Mouse (Mus musculus) embryonic facial prominence, embryonic 13.5 days (tissue): Measurements from ENCODE around the gene Sfxn3. TPM values are rescaled to one million over a fixed set of nuclear protein-coding genes. Genes with fewer than 3 reads are reported as not detected.

Source experiments
- ATAC-seq: fragments of 200-750 bp; cut with Nextera tagmentation; 2 replicates; pipeline ENCODE4 v1.8.0; 2017; ENCODE audit warnings: low read depth; ENCODE audit not compliant: insufficient number of reproducible peaks, insufficient read depth, low FRiP score, low TSS enrichment
- H3K27ac ChIP-seq: fragments of 300-500 bp; sonication (generic); 2 replicates; pipeline ENCODE4 v1.5.1; 2015; ENCODE audit warnings: moderate library complexity, mild to moderate bottlenecking, inconsistent platforms
- H3K27me3 ChIP-seq: fragments of 300-500 bp; sonication (generic); 2 replicates; pipeline ENCODE4 v1.6.1; 2015; ENCODE audit warnings: mild to moderate bottlenecking, inconsistent platforms
- H3K36me3 ChIP-seq: fragments of 300-500 bp; sonication (generic); 2 replicates; pipeline ENCODE4 v1.6.1; 2015; ENCODE audit warnings: mild to moderate bottlenecking, inconsistent platforms
- H3K4me1 ChIP-seq: fragments of 300-500 bp; sonication (generic); 2 replicates; pipeline ENCODE4 v1.6.1; 2015; ENCODE audit warnings: inconsistent platforms
- H3K4me2 ChIP-seq: fragments of 300-500 bp; sonication (generic); 2 replicates; pipeline ENCODE4 v1.6.1; 2015; ENCODE audit warnings: moderate library complexity, mild to moderate bottlenecking, inconsistent platforms
- H3K4me3 ChIP-seq: fragments of 300-500 bp; sonication (generic); 2 replicates; pipeline ENCODE4 v1.5.1; 2015; ENCODE audit warnings: mild to moderate bottlenecking, inconsistent platforms
- H3K9ac ChIP-seq: fragments of 300-500 bp; sonication (generic); 2 replicates; pipeline ENCODE4 v1.6.1; 2015; ENCODE audit warnings: mild to moderate bottlenecking, inconsistent platforms
- H3K9me3 ChIP-seq: fragments of 300-500 bp; sonication (generic); 2 replicates; pipeline ENCODE4 v1.6.1; 2016; ENCODE audit warnings: inconsistent platforms
- WGBS: fragments of 180-500 bp; shearing (Covaris S2); methylation state at CpG from one replicate; pipeline ENCODE4 v1.1.7; 2015; ENCODE audit warnings: mixed read lengths; 5-methylcytosine and 5-hydroxymethylcytosine counted together
- polyA plus RNA-seq: library from polyadenylated mRNA; unstranded; fragments of >200 nt; fragmentation: Nextera tagmentation; extraction: Ambion mirVana; gene quantifications from 2 replicates; pipeline ENCODE4 v1.2.1, GENCODE M21; 2015

Sfxn3 gene
- polyA plus RNA-seq, 1 experiment from 2014 or later: 32.3 TPM

- H3K36me3 ChIP-seq: no peaks in the 10 kb centered on the region
- peak overlapping the region; percentile 62 for H3K9ac ChIP-seq
- H3K4me1 ChIP-seq: peaks cover 60% of the 10 kb centered on the region
- H3K4me2 ChIP-seq: peak overlapping the region; percentile 94
- ATAC-seq: no peak
- H3K9me3 ChIP-seq: no peaks in the 10 kb centered on the region
- peaks cover 85% of the 10 kb centered on the region for H3K27me3 ChIP-seq
- WGBS: under 1% methylated on average over 45 of the region's 45 CpGs
- H3K4me3 ChIP-seq: peak overlapping the region; percentile 38
- peak overlapping the region; percentile 72 for H3K27ac ChIP-seq
These were observed 32.6 kb downstream of the Sfxn3 start for GRCm38 (mm10) chr19:45079769-45080515.

GRCm38 (mm10) chr19:45080711-45081110 lies 33.4 kb downstream of the Sfxn3 start:
- peak overlapping the region; percentile 94 for H3K4me2 ChIP-seq
- peaks cover 55% of the 10 kb centered on the region for H3K4me1 ChIP-seq
- peaks cover 88% of the 10 kb centered on the region for H3K27me3 ChIP-seq
- peak overlapping the region; percentile 38 for H3K4me3 ChIP-seq
- H3K36me3 ChIP-seq: no peaks in the 10 kb centered on the region
- ATAC-seq: no peak
- WGBS: under 1% methylated on average over 17 of the region's 17 CpGs
- H3K27ac ChIP-seq: no peak overlapping the region
- H3K9ac ChIP-seq: peak overlapping the region; percentile 62
- H3K9me3 ChIP-seq: no peaks in the 10 kb centered on the region

GRCm38 (mm10) chr19:45081279-45081678 lies 34.0 kb downstream of the Sfxn3 start:
- H3K4me3 ChIP-seq: peak overlapping the region; percentile 38
- H3K27me3 ChIP-seq: peaks cover 88% of the 10 kb centered on the region
- H3K27ac ChIP-seq: no peak overlapping the region
- H3K4me2 ChIP-seq: peak overlapping the region; percentile 94
- peak overlapping the region; percentile 62; the same call in 1 of the 2 replicates for H3K9ac ChIP-seq
- no peak for ATAC-seq
- WGBS: 6% methylated on average over 5 of the region's 5 CpGs
- peaks cover 50% of the 10 kb centered on the region for H3K4me1 ChIP-seq
- no peaks in the 10 kb centered on the region for H3K36me3 ChIP-seq
- no peaks in the 10 kb centered on the region for H3K9me3 ChIP-seq

- Histone ChIP-seq H3K27me3 (peaks cover 88% of the 10 kb centered on the region), H3K9me3 (no peaks in the 10 kb centered on the region), H3K4me3 (no peak overlapping the region), H3K9ac (no peak overlapping the region), H3K36me3 (no peaks in the 10 kb centered on the region), H3K27ac (no peak overlapping the region), H3K4me2 (no peak overlapping the region), H3K4me1 (peaks cover 43% of the 10 kb centered on the region)
- ATAC-seq: no peak
- 11% methylated on average over 11 of the region's 11 CpGs for WGBS
These were observed 34.7 kb downstream of the Sfxn3 start for GRCm38 (mm10) chr19:45081841-45082550.

GRCm38 (mm10) chr19:45097868-45098267 lies 50.6 kb downstream of the Sfxn3 start:
- no peak overlapping the region for H3K9ac ChIP-seq
- no peak overlapping the region for H3K4me2 ChIP-seq
- no peak for ATAC-seq
- no peaks in the 10 kb centered on the region for H3K9me3 ChIP-seq
- H3K27me3 ChIP-seq: peaks cover 13% of the 10 kb centered on the region
- WGBS: 26% methylated on average over 11 of the region's 11 CpGs
- H3K36me3 ChIP-seq: no peaks in the 10 kb centered on the region
- no peak overlapping the region for H3K27ac ChIP-seq
- H3K4me1 ChIP-seq: no peaks in the 10 kb centered on the region
- no peak overlapping the region for H3K4me3 ChIP-seq

GRCm38 (mm10) chr19:45100486-45101270 lies 53.4 kb downstream of the Sfxn3 start:
- ATAC-seq: no peak
- Histone ChIP-seq H3K36me3 (no peaks in the 10 kb centered on the region), H3K9me3 (no peaks in the 10 kb centered on the region), H3K4me3 (no peak overlapping the region), H3K27ac (no peak overlapping the region), H3K4me1 (0 out of 2 replicates have a peak, but pooled peaks cover 3% of the 10 kb centered on the region), H3K27me3 (peaks cover 40% of the 10 kb centered on the region), H3K9ac (no peak overlapping the region), H3K4me2 (no peak overlapping the region)
- 74% methylated on average over 8 of the region's 8 CpGs for WGBS

- Histone ChIP-seq H3K9ac (no peak overlapping the region), H3K27ac (no peak overlapping the region), H3K4me3 (no peak overlapping the region), H3K4me2 (no peak overlapping the region), H3K36me3 (no peaks in the 10 kb centered on the region), H3K9me3 (no peaks in the 10 kb centered on the region), H3K27me3 (peaks cover 43% of the 10 kb centered on the region), H3K4me1 (0 out of 2 replicates have a peak, but pooled peaks cover 3% of the 10 kb centered on the region)
- ATAC-seq: no peak
- 31% methylated on average over 1 of the region's 1 CpGs for WGBS
These were observed 58.3 kb downstream of the Sfxn3 start for GRCm38 (mm10) chr19:45105591-45105990.

Other genes starting within 250 kb of the Sfxn3 start
- 30.2 and 37.0 TPM in 2 replicates for gene Slf2, start 116.4 kb upstream of the Sfxn3 start, polyA plus RNA-seq
- gene Sema4g, start 58.4 kb upstream of the Sfxn3 start, polyA plus RNA-seq: 7.1 and 7.6 TPM in 2 replicates
- 27.0 and 28.5 TPM in 2 replicates for gene Twnk, start 41.8 kb upstream of the Sfxn3 start, polyA plus RNA-seq
- gene Mrpl43, start 41.1 kb upstream of the Sfxn3 start, polyA plus RNA-seq: 72.6 and 81.2 TPM in 2 replicates
- 64.6 and 73.3 TPM in 2 replicates for gene Lzts2, start 33.1 kb upstream of the Sfxn3 start, polyA plus RNA-seq
- gene Pdzd7, start 1.8 kb upstream of the Sfxn3 start, polyA plus RNA-seq: 0.47 and 0.51 TPM in 2 replicates
- gene Kazald1, start 27.7 kb downstream of the Sfxn3 start, polyA plus RNA-seq: 17.7 and 29.4 TPM in 2 replicates
- 0.25 and 1.5 TPM in 2 replicates for gene Tlx1, start 103.2 kb downstream of the Sfxn3 start, polyA plus RNA-seq
- gene Lbx1, start 188.3 kb downstream of the Sfxn3 start, polyA plus RNA-seq: 0.17 and 0.27 TPM in 2 replicates